Mouse (Mus musculus) CH12.LX (cell line): ENCODE measurements around the gene Edc3. TPM values are rescaled to one million over a fixed set of nuclear protein-coding genes. Genes with fewer than 3 reads are reported as not detected.

ENCODE experiments used
- DNase-seq: peaks from one replicate; pipeline ENCODE4 v3.0.0-alpha.2; 2013; ENCODE audit errors: extremely low read depth
- H3K27ac ChIP-seq: 2 replicates; pipeline ENCODE4 v1.5.1; 2012; ENCODE audit warnings: low read depth, mild to moderate bottlenecking, control low read depth, moderate library complexity; ENCODE audit not compliant: insufficient read depth
- H3K27me3 ChIP-seq: replicated peaks from 2 replicates; pipeline ENCODE3; 2012; ENCODE audit warnings: inconsistent platforms
- H3K36me3 ChIP-seq, 2 experiments: replicated peaks in 1 of 2; 2 replicates each; pipeline versions ENCODE3 to v1.6.1; 2012; ENCODE audit warnings: inconsistent platforms in 1 of 2, low read length in 1 of 2, mild to moderate bottlenecking in 1 of 2, mixed read lengths in 1 of 2, moderate library complexity in 1 of 2; ENCODE audit not compliant: control insufficient read depth in 1 of 2, insufficient read depth in 1 of 2
- H3K4me1 ChIP-seq, 2 experiments: 2 replicates each; pipeline ENCODE4 v1.6.1; 2012; ENCODE audit warnings: inconsistent platforms in 1 of 2, moderate library complexity in 1 of 2; ENCODE audit not compliant: insufficient read depth in 2 of 2, control insufficient read depth in 1 of 2
- H3K4me2 ChIP-seq: 2 replicates; pipeline ENCODE4 v1.6.1; 2012; ENCODE audit warnings: low read depth, mild to moderate bottlenecking, control low read depth; ENCODE audit not compliant: poor library complexity, insufficient read depth, severe bottlenecking
- H3K4me3 ChIP-seq, 3 experiments: fragments of 150-350 bp in 1 of 3; sonication (generic) in 1 of 3; replicated peaks in 1 of 3; 2 replicates each; pipeline versions ENCODE3 to v1.5.1; 2011 to 2012; ENCODE audit warnings: low read depth in 2 of 3, low read length in 2 of 3, mild to moderate bottlenecking in 2 of 3, moderate library complexity in 2 of 3, control low read depth in 1 of 3, improper control_type of control experiment in 1 of 3, inconsistent platforms in 1 of 3, mixed read lengths in 1 of 3; ENCODE audit not compliant: poor library complexity in 1 of 3
- H3K79me2 ChIP-seq: replicated peaks from 2 replicates; pipeline ENCODE4 v1.6.1; 2012; ENCODE audit warnings: mild to moderate bottlenecking, moderate library complexity; ENCODE audit not compliant: control insufficient read depth, poor library complexity, insufficient read depth, severe bottlenecking; ENCODE audit errors: extremely low read depth
- H3K9ac ChIP-seq: 2 replicates; pipeline ENCODE4 v1.6.1; 2012; ENCODE audit warnings: low read depth, mild to moderate bottlenecking, control low read depth, moderate library complexity; ENCODE audit not compliant: insufficient read depth
- H3K9me3 ChIP-seq: replicated peaks from 2 replicates; pipeline ENCODE3; 2012; ENCODE audit warnings: low read length, inconsistent platforms, mixed read lengths
- CTCF ChIP-seq, 2 experiments: IDR thresholded peaks in 1 of 2; conservative IDR thresholded peaks in 1 of 2; 2 replicates each; pipeline ENCODE4 v1.5.1; 2011 to 2012; ENCODE audit warnings: low read depth in 2 of 2, low read length in 2 of 2, improper control_type of control experiment in 1 of 2, inconsistent platforms in 1 of 2, mild to moderate bottlenecking in 1 of 2, moderate library complexity in 1 of 2
- E2F4 ChIP-seq: IDR thresholded peaks from 2 replicates; pipeline ENCODE4 v1.6.1; 2011; ENCODE audit warnings: low read depth, low read length, improper control_type of control experiment; ENCODE audit not compliant: insufficient replicate concordance
- HCFC1 ChIP-seq: IDR thresholded peaks from 2 replicates; pipeline ENCODE4 v1.6.1; 2012; ENCODE audit warnings: low read depth, mild to moderate bottlenecking, inconsistent platforms, low read length, improper control_type of control experiment
- JUND ChIP-seq: conservative IDR thresholded peaks from 2 replicates; pipeline ENCODE4 v1.6.1; 2011; ENCODE audit warnings: low read depth, low read length, improper control_type of control experiment
- MAFK ChIP-seq: IDR thresholded peaks from 2 replicates; pipeline ENCODE4 v1.6.1; 2011; ENCODE audit warnings: low read length, improper control_type of control experiment; ENCODE audit not compliant: insufficient replicate concordance
- MAX ChIP-seq: IDR thresholded peaks from 2 replicates; pipeline ENCODE4 v1.6.1; 2011; ENCODE audit warnings: low read length, improper control_type of control experiment
- MXI1 ChIP-seq: IDR thresholded peaks from 2 replicates; pipeline ENCODE4 v1.6.1; 2011; ENCODE audit warnings: mild to moderate bottlenecking, low read depth, low read length, improper control_type of control experiment
- MYC ChIP-seq: IDR thresholded peaks from 2 replicates; pipeline ENCODE4 v1.6.1; 2011; ENCODE audit warnings: low read depth, mild to moderate bottlenecking, improper control_type of control experiment, low read length
- NELFE ChIP-seq: IDR thresholded peaks from 2 replicates; pipeline ENCODE4 v1.6.1; 2011; ENCODE audit warnings: low read depth, low read length, improper control_type of control experiment
- PAX5 ChIP-seq: IDR thresholded peaks from 2 replicates; pipeline ENCODE4 v1.6.1; 2012; ENCODE audit warnings: low read length, inconsistent platforms, mixed read lengths
- RAD21 ChIP-seq: IDR thresholded peaks from 2 replicates; pipeline ENCODE4 v1.6.1; 2011; ENCODE audit warnings: low read depth, mild to moderate bottlenecking, low read length, improper control_type of control experiment, moderate library complexity
- SMC3 ChIP-seq: IDR thresholded peaks from 2 replicates; pipeline ENCODE4 v1.6.1; 2011; ENCODE audit warnings: low read depth, low read length, improper control_type of control experiment
- TCF12 ChIP-seq: IDR thresholded peaks from 2 replicates; pipeline ENCODE4 v1.6.1; 2014; ENCODE audit warnings: low read depth, mild to moderate bottlenecking, inconsistent platforms, low read length, improper control_type of control experiment
- USF2 ChIP-seq: conservative IDR thresholded peaks from 2 replicates; pipeline ENCODE4 v1.6.1; 2011; ENCODE audit warnings: low read depth, low read length, improper control_type of control experiment
- ZKSCAN1 ChIP-seq: IDR thresholded peaks from 2 replicates; pipeline ENCODE4 v1.6.1; 2012; ENCODE audit warnings: low read depth, inconsistent platforms, low read length, improper control_type of control experiment, borderline replicate concordance
- ZNF384 ChIP-seq: IDR thresholded peaks from 2 replicates; pipeline ENCODE4 v1.6.1; 2012; ENCODE audit warnings: low read depth, low read length, improper control_type of control experiment, inconsistent platforms
- dilution Hi-C: fragments of 300-500 bp; cut with MboI; formaldehyde crosslinking; loops from 2 replicates; pipeline ENCODE4 v1.14.3; 2020; ENCODE audit warnings: low sequenced_read_pairs; ENCODE audit not compliant: extremely low pct_unique_long_range_greater_than_20kb, extremely low pct_ligation_motif_present
- in situ Hi-C: fragments of 300-500 bp; cut with MboI; formaldehyde crosslinking; loops from 3 replicates; pipeline ENCODE4 v1.14.3; 2019; ENCODE audit warnings: low sequenced_read_pairs, low pct_ligation_motif_present, low pct_unique_long_range_greater_than_20kb, mixed read lengths
- polyA plus RNA-seq: library from polyadenylated mRNA; unstranded; fragments of >175 nt; gene quantifications from 2 replicates; pipeline ENCODE4 v1.2.1, GENCODE M21; 2012; ENCODE audit warnings: low read depth; ENCODE audit not compliant: insufficient read length
- total RNA-seq, 2 experiments: library from RNA; depleted of rRNA; stranded (reverse); fragments of 300-350 nt in 1 of 2; fragments of >200 nt in 1 of 2; gene quantifications; 2 replicates each; pipeline ENCODE4 v1.2.3; 2012 to 2014

The Edc3 gene
- total and polyA plus RNA-seq, 3 experiments, result 10.6 to 24.1 (median 13.6) TPM

DNA sequence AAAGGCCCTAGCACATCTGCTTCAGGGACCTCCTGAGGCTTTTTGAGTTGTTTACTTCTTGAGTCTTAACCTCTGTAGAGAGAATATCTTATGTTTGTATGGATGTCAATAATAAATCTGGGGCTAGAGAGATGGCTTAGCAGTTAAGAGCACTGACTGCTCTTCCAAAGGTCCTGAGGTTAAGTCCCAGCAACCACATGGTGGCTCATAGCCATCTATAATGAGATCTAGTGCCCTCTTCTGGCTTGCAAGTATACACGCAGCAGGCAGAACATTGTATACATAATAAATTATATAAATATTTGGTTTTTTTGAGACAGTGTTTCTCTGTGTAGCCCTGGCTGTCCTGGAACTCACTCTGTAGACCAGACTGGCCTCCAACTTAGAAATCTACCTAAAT lies 65.8 kb downstream of the Edc3 start:
- Histone ChIP-seq H3K9ac (no peak overlapping the region), H3K79me2 (no peaks in the 10 kb centered on the region), H3K4me2 (no peak overlapping the region), H3K27me3 (no peaks in the 10 kb centered on the region), H3K27ac (no peak overlapping the region), H3K36me3 (no peaks in the 10 kb centered on the region), H3K4me3 (no peak overlapping the region), H3K4me1 (peaks cover 11 to 19% of the 10 kb centered on the region in 2 experiments), H3K9me3 (no peaks in the 10 kb centered on the region)
- peak; percentile 46 for DNase-seq
- TF ChIP-seq MYC (peak; percentile 94), HCFC1 (no peak), MAFK (no peak), RAD21 (peak; percentile 47), SMC3 (peak; percentile 60), MAX (0 out of 2 replicates have a peak, but pooled peaks have one; percentile 15), CTCF (conservative IDR thresholded peaks at IDR 0.05 in 1 of 2, IDR thresholded peaks at IDR 0.05 in 1 of 2; ENCODE audit: low read depth in 2 of 2, low read length in 2 of 2) (peak in 1 of 2 experiments; percentile 73; a peak in 2 of 4 replicates)
- dilution Hi-C loops, result no loop called here
- in situ Hi-C loops, result no loop called here

DNA sequence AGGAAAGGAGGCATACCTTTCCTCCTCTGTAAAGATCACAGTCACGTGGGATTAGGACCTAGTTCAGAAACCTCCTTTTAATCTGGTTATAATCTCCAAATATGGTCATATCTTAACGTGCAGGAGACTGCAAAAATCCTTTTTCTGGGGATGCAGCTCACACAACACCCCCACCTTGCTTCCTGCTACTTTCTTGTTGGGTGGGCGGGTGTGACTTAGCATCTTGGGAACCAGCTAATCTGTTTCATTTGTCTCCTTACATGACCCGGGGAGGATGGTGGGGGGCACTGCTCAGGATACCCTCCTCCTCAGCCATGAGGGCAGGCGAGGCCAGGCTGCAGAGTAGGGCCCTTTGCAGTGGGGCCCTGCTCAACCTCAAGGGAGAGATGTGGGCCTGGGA lies 66.7 kb downstream of the Edc3 start:
- Histone ChIP-seq H3K4me1 (peaks cover 3 to 10% of the 10 kb centered on the region in 2 experiments), H3K4me3 (no peak overlapping the region), H3K9ac (no peak overlapping the region), H3K27me3 (no peaks in the 10 kb centered on the region), H3K4me2 (no peak overlapping the region), H3K36me3 (no peaks in the 10 kb centered on the region), H3K9me3 (no peaks in the 10 kb centered on the region), H3K27ac (no peak overlapping the region), H3K79me2 (no peaks in the 10 kb centered on the region)
- in situ Hi-C loops, result loop anchor here (5.0 kb wide), 1 partner anchor 222 kb away; no protein-coding TSS in a partner anchor
- TF ChIP-seq NELFE, result no peak
- TF ChIP-seq RAD21, result no peak
- no peak for TF ChIP-seq JUND
- TF ChIP-seq ZKSCAN1, result no peak
- TF ChIP-seq SMC3, result no peak
- no peak for TF ChIP-seq TCF12
- no peak for TF ChIP-seq PAX5
- TF ChIP-seq E2F4, result no peak
- no peak for TF ChIP-seq USF2
- no peak for TF ChIP-seq MXI1
- no peak for TF ChIP-seq ZNF384
- DNase-seq, result no peak
- dilution Hi-C loops, result no loop called here
